Mouse (Mus musculus): ENCODE data around the gene Pga5.

GRCm38 (mm10) chr19:10709360-10710087 lies 31.7 kb upstream of the Pga5 start:
- TF ChIP-seq CTCF (IDR thresholded peaks at IDR 0.05): peak; percentile 98
- TF ChIP-seq EP300 (IDR thresholded peaks at IDR 0.05; ENCODE audit: insufficient read depth, low read depth, low read length): peak; percentile 71; the same call in 1 of the 2 replicates
- no peak for TF ChIP-seq POLR2A (IDR thresholded peaks at IDR 0.05; ENCODE audit: insufficient read depth, low read depth, low read length)

Data from heart, adult 2 months (tissue).